Mouse (Mus musculus) regulatory T cell (primary cell): ENCODE measurements around the gene Zswim5.
"Not testable (repeated sequence)": the region's sequence is repeated elsewhere in the genome, so short reads cannot be mapped to it uniquely, and the experiment has no call there.

Source experiments
- in situ Hi-C: fragments of 300-600 bp; cut with MboI, MseI; formaldehyde crosslinking; loops from one replicate; pipeline ENCODE4 v1.15.1; 2025; ENCODE audit warnings: high pct_unique_total_duplicates

Gene Zswim5

GRCm38 (mm10) chr4:116876995-116877728 is at the start of gene Zswim5:
TSS of gene Zswim5 (plus strand) at chr4:116877376.
- in situ Hi-C loops, result no loop called here

- in situ Hi-C loops, result no loop called here
Measured at GRCm38 (mm10) chr4:116827819-116828218, 49.4 kb upstream of the Zswim5 start.

GRCm38 (mm10) chr4:116829364-116830069 is 47.7 kb upstream of the Zswim5 start:
- in situ Hi-C loops, result no loop called here

GRCm38 (mm10) chr4:116830070-116830368 is 47.2 kb upstream of the Zswim5 start:
- in situ Hi-C loops, result no loop called here

GRCm38 (mm10) chr4:116838999-116839398 is 38.2 kb upstream of the Zswim5 start:
- in situ Hi-C loops, result no loop called here

- in situ Hi-C loops, result not testable (repeated sequence)
Measured at GRCm38 (mm10) chr4:116840096-116840495, 37.1 kb upstream of the Zswim5 start.

GRCm38 (mm10) chr4:116840841-116841240 is 36.3 kb upstream of the Zswim5 start:
- in situ Hi-C loops, result no loop called here

GRCm38 (mm10) chr4:116844324-116844723 is 32.9 kb upstream of the Zswim5 start:
- in situ Hi-C loops, result no loop called here

- in situ Hi-C loops, result no loop called here
Measured at GRCm38 (mm10) chr4:116849901-116850300, 27.3 kb upstream of the Zswim5 start.

- in situ Hi-C loops, result no loop called here
Measured at GRCm38 (mm10) chr4:116854286-116854685, 22.9 kb upstream of the Zswim5 start.

- in situ Hi-C loops, result no loop called here
Measured at GRCm38 (mm10) chr4:116857203-116857602, 20.0 kb upstream of the Zswim5 start.

- in situ Hi-C loops, result no loop called here
Measured at GRCm38 (mm10) chr4:116859711-116860110, 17.5 kb upstream of the Zswim5 start.

- in situ Hi-C loops, result no loop called here
Measured at GRCm38 (mm10) chr4:116862023-116862422, 15.2 kb upstream of the Zswim5 start.

- in situ Hi-C loops, result no loop called here
Measured at GRCm38 (mm10) chr4:116869898-116870297, 7.3 kb upstream of the Zswim5 start.

- in situ Hi-C loops, result no loop called here
Measured at GRCm38 (mm10) chr4:116874595-116874994, 2.6 kb upstream of the Zswim5 start.

GRCm38 (mm10) chr4:116876630-116876994 is 564 bp upstream of the Zswim5 start:
- in situ Hi-C loops, result no loop called here

GRCm38 (mm10) chr4:116877729-116878321 is 649 bp downstream of the Zswim5 start:
- in situ Hi-C loops, result no loop called here

GRCm38 (mm10) chr4:116878491-116878890 is 1.3 kb downstream of the Zswim5 start:
- in situ Hi-C loops, result no loop called here

GRCm38 (mm10) chr4:116882679-116883078 is 5.5 kb downstream of the Zswim5 start:
- in situ Hi-C loops, result no loop called here

- in situ Hi-C loops, result no loop called here
Measured at GRCm38 (mm10) chr4:116894200-116895080, 17.3 kb downstream of the Zswim5 start.

GRCm38 (mm10) chr4:116910489-116911181 is 33.5 kb downstream of the Zswim5 start:
- in situ Hi-C loops, result no loop called here
